Mouse (Mus musculus): Measurements from ENCODE around the gene Lysmd2. TPM values are rescaled to one million over a fixed set of nuclear protein-coding genes. Genes with fewer than 3 reads are reported as not detected.
"Not testable (repeated sequence)": the region's sequence is repeated elsewhere in the genome, so short reads cannot be mapped to it uniquely, and the experiment has no call there.

Gene Lysmd2
- polyA plus RNA-seq, 1 experiment from 2014 or later = 28.1 TPM

GRCm38 (mm10) chr9:75632111-75632510 lies 6.6 kb downstream of the Lysmd2 start:
- Histone ChIP-seq H3K4me1 (0 out of 2 replicates have a peak, but pooled peaks cover 8% of the 10 kb centered on the region), H3K36me3 (no peaks in the 10 kb centered on the region), H3K9ac (no peak overlapping the region), H3K27me3 (no peaks in the 10 kb centered on the region; the same call in 1 of the 2 replicates), H3K4me2 (peak overlapping the region; percentile 4; the same call in 1 of the 2 replicates), H3K4me3 (no peak overlapping the region), H3K9me3 (no peaks in the 10 kb centered on the region), H3K27ac (no peak overlapping the region)
- no peak for ATAC-seq (ENCODE audit: borderline replicate concordance, extremely low read depth, low FRiP score, low TSS enrichment)
- 36% methylated on average over 10 of the region's 10 CpGs for WGBS

- 49% methylated on average over 1 of the region's 1 CpGs for WGBS
- Histone ChIP-seq H3K4me2 (no peak overlapping the region), H3K36me3 (no peaks in the 10 kb centered on the region), H3K27me3 (no peaks in the 10 kb centered on the region), H3K4me3 (no peak overlapping the region), H3K9ac (no peak overlapping the region), H3K9me3 (no peaks in the 10 kb centered on the region), H3K4me1 (0 out of 2 replicates have a peak, but pooled peaks cover 8% of the 10 kb centered on the region), H3K27ac (no peak overlapping the region)
- ATAC-seq (ENCODE audit: borderline replicate concordance, extremely low read depth, low FRiP score, low TSS enrichment) = no peak
Observed at GRCm38 (mm10) chr9:75632902-75633301, 7.4 kb downstream of the Lysmd2 start.

GRCm38 (mm10) chr9:75633603-75634002 lies 8.1 kb downstream of the Lysmd2 start:
- no peak overlapping the region for H3K9ac ChIP-seq
- no peaks in the 10 kb centered on the region for H3K36me3 ChIP-seq
- H3K4me3 ChIP-seq = no peak overlapping the region
- H3K27me3 ChIP-seq = no peaks in the 10 kb centered on the region
- 0 out of 2 replicates have a peak, but pooled peaks cover 8% of the 10 kb centered on the region for H3K4me1 ChIP-seq
- H3K27ac ChIP-seq = no peak overlapping the region
- no peak overlapping the region for H3K4me2 ChIP-seq
- no peak for ATAC-seq (ENCODE audit: borderline replicate concordance, extremely low read depth, low FRiP score, low TSS enrichment)
- H3K9me3 ChIP-seq = no peaks in the 10 kb centered on the region
- WGBS = 85% methylated on average over 8 of the region's 8 CpGs

GRCm38 (mm10) chr9:75634226-75634625 lies 8.7 kb downstream of the Lysmd2 start:
- no peak overlapping the region for H3K9ac ChIP-seq
- 0 out of 2 replicates have a peak, but pooled peaks cover 8% of the 10 kb centered on the region for H3K4me1 ChIP-seq
- no peaks in the 10 kb centered on the region for H3K27me3 ChIP-seq
- H3K4me2 ChIP-seq = no peak overlapping the region
- ATAC-seq (ENCODE audit: borderline replicate concordance, extremely low read depth, low FRiP score, low TSS enrichment) = no peak
- no peak overlapping the region for H3K27ac ChIP-seq
- 82% methylated on average over 4 of the region's 4 CpGs for WGBS
- H3K4me3 ChIP-seq = no peak overlapping the region
- H3K9me3 ChIP-seq = no peaks in the 10 kb centered on the region
- no peaks in the 10 kb centered on the region for H3K36me3 ChIP-seq

- H3K27me3 ChIP-seq = no peaks in the 10 kb centered on the region
- H3K27ac ChIP-seq = no peak overlapping the region
- H3K4me2 ChIP-seq = no peak overlapping the region
- no peak overlapping the region for H3K4me3 ChIP-seq
- no peak for ATAC-seq (ENCODE audit: borderline replicate concordance, extremely low read depth, low FRiP score, low TSS enrichment)
- 28% methylated on average over 3 of the region's 3 CpGs for WGBS
- H3K4me1 ChIP-seq = no peaks in the 10 kb centered on the region
- H3K9ac ChIP-seq = no peak overlapping the region
- no peaks in the 10 kb centered on the region for H3K36me3 ChIP-seq
- no peaks in the 10 kb centered on the region for H3K9me3 ChIP-seq
Observed at GRCm38 (mm10) chr9:75645405-75645804, 19.9 kb downstream of the Lysmd2 start.

GRCm38 (mm10) chr9:75653981-75654911 lies 28.7 kb downstream of the Lysmd2 start:
- no peaks in the 10 kb centered on the region for H3K9me3 ChIP-seq
- H3K4me2 ChIP-seq = no peak overlapping the region
- ATAC-seq (ENCODE audit: borderline replicate concordance, extremely low read depth, low FRiP score, low TSS enrichment) = peak; percentile 31; the same call in 1 of the 2 replicates
- no peaks in the 10 kb centered on the region for H3K36me3 ChIP-seq
- H3K4me1 ChIP-seq = peaks cover 12% of the 10 kb centered on the region
- H3K27ac ChIP-seq = no peak overlapping the region; the same call in 1 of the 2 replicates
- H3K4me3 ChIP-seq = no peak overlapping the region
- H3K27me3 ChIP-seq = no peaks in the 10 kb centered on the region
- WGBS = 7% methylated on average over 12 of the region's 12 CpGs
- H3K9ac ChIP-seq = no peak overlapping the region

GRCm38 (mm10) chr9:75656456-75656855 lies 30.9 kb downstream of the Lysmd2 start:
- H3K4me1 ChIP-seq = peaks cover 12% of the 10 kb centered on the region
- not testable (repeated sequence) for H3K27me3 ChIP-seq; H3K27ac ChIP-seq; H3K4me3 ChIP-seq; H3K9me3 ChIP-seq; H3K9ac ChIP-seq; H3K4me2 ChIP-seq; ATAC-seq (ENCODE audit: borderline replicate concordance, extremely low read depth, low FRiP score, low TSS enrichment); H3K36me3 ChIP-seq
- WGBS = 71% methylated on average over 3 of the region's 3 CpGs

GRCm38 (mm10) chr9:75660917-75661316 lies 35.4 kb downstream of the Lysmd2 start:
- no peak overlapping the region for H3K9ac ChIP-seq
- no peaks in the 10 kb centered on the region for H3K9me3 ChIP-seq
- H3K36me3 ChIP-seq = no peaks in the 10 kb centered on the region
- H3K4me3 ChIP-seq = no peak overlapping the region
- H3K4me1 ChIP-seq = no peaks in the 10 kb centered on the region
- no peak overlapping the region for H3K27ac ChIP-seq
- no peak for ATAC-seq (ENCODE audit: borderline replicate concordance, extremely low read depth, low FRiP score, low TSS enrichment)
- WGBS = 75% methylated on average over 8 of the region's 8 CpGs
- H3K4me2 ChIP-seq = no peak overlapping the region
- no peaks in the 10 kb centered on the region for H3K27me3 ChIP-seq

GRCm38 (mm10) chr9:75665364-75665763 lies 39.8 kb downstream of the Lysmd2 start:
- H3K27ac ChIP-seq = no peak overlapping the region
- ATAC-seq (ENCODE audit: borderline replicate concordance, extremely low read depth, low FRiP score, low TSS enrichment) = no peak
- H3K27me3 ChIP-seq = no peaks in the 10 kb centered on the region
- H3K4me2 ChIP-seq = no peak overlapping the region
- no peaks in the 10 kb centered on the region for H3K4me1 ChIP-seq
- H3K36me3 ChIP-seq = no peaks in the 10 kb centered on the region
- H3K9ac ChIP-seq = no peak overlapping the region
- no peak overlapping the region for H3K4me3 ChIP-seq
- no peaks in the 10 kb centered on the region for H3K9me3 ChIP-seq
- WGBS = 85% methylated on average over 6 of the region's 6 CpGs

GRCm38 (mm10) chr9:75666612-75667011 lies 41.1 kb downstream of the Lysmd2 start:
- no peaks in the 10 kb centered on the region for H3K36me3 ChIP-seq
- H3K27ac ChIP-seq = no peak overlapping the region
- 56% methylated on average over 5 of the region's 5 CpGs for WGBS
- no peak for ATAC-seq (ENCODE audit: borderline replicate concordance, extremely low read depth, low FRiP score, low TSS enrichment)
- H3K4me1 ChIP-seq = no peaks in the 10 kb centered on the region
- no peak overlapping the region for H3K4me3 ChIP-seq
- no peaks in the 10 kb centered on the region for H3K27me3 ChIP-seq
- H3K9ac ChIP-seq = no peak overlapping the region
- H3K9me3 ChIP-seq = no peaks in the 10 kb centered on the region
- no peak overlapping the region for H3K4me2 ChIP-seq

GRCm38 (mm10) chr9:75672769-75673168 lies 47.2 kb downstream of the Lysmd2 start:
- Histone ChIP-seq H3K4me2 (no peak overlapping the region), H3K36me3 (no peaks in the 10 kb centered on the region), H3K9ac (no peak overlapping the region), H3K27ac (no peak overlapping the region), H3K27me3 (no peaks in the 10 kb centered on the region), H3K4me3 (no peak overlapping the region), H3K9me3 (no peaks in the 10 kb centered on the region), H3K4me1 (no peaks in the 10 kb centered on the region)
- WGBS = 73% methylated on average over 6 of the region's 6 CpGs
- no peak for ATAC-seq (ENCODE audit: borderline replicate concordance, extremely low read depth, low FRiP score, low TSS enrichment)

GRCm38 (mm10) chr9:75676226-75676625 lies 50.7 kb downstream of the Lysmd2 start:
- Histone ChIP-seq H3K4me2 (no peak overlapping the region), H3K9ac (no peak overlapping the region)
- 55% methylated on average over 7 of the region's 7 CpGs for WGBS

More at GRCm38 (mm10) chr9:75676226-75676625, 50.7 kb downstream of the Lysmd2 start:
- H3K4me3 ChIP-seq = no peak overlapping the region
- ATAC-seq (ENCODE audit: borderline replicate concordance, extremely low read depth, low FRiP score, low TSS enrichment) = no peak
- H3K36me3 ChIP-seq = no peaks in the 10 kb centered on the region
- no peaks in the 10 kb centered on the region for H3K4me1 ChIP-seq
- no peaks in the 10 kb centered on the region for H3K27me3 ChIP-seq
- H3K9me3 ChIP-seq = no peaks in the 10 kb centered on the region
- H3K27ac ChIP-seq = no peak overlapping the region

Data from lung, embryonic 15.5 days (tissue).